Mouse (Mus musculus) liver, postnatal 0 days (tissue): ENCODE measurements around the gene Wrap73.

ENCODE experiments used
- CTCF ChIP-seq: sonication (generic); IDR thresholded peaks from 2 replicates; pipeline ENCODE4 v1.5.1; 2016; ENCODE audit warnings: antibody characterized with exemption, low read depth
- EP300 ChIP-seq: IDR thresholded peaks from 2 replicates; pipeline ENCODE4 v1.6.1; 2016; ENCODE audit warnings: antibody characterized with exemption, low read depth, mild to moderate bottlenecking

DNA sequence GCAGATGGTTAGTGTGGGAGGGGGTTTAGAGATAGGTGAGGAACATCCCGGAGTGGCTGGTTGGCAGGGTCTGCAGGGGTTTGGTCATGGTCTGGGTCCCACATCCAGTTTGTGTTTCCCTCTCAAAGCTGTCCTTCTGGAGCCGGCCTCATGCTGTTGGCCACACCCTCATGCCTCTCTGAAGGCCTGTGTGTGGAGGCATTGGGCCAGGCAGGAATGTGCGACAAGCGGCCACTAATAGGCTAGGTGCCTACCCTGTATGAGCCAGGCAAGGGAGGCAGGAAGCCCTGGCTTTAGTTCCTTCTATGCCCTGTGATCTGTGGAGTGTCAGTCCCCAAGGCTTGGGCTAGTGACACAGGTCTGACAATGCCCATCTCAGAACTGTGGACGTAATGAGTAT is 42.8 kb downstream of the Wrap73 start:
- TF ChIP-seq CTCF: no peak
- TF ChIP-seq EP300: no peak
